Mouse (Mus musculus) hindbrain, postnatal 0 days (tissue): ENCODE measurements at regions not wholly inside any gene's neighbourhood (a gene's known extent, or its start where the extent isn't known, plus 50 kb on each side); places are given as distances from the start of the nearest gene placed in this dataset.

Experiments
- ATAC-seq: fragments of 200-750 bp; cut with Nextera tagmentation; 2 replicates; pipeline ENCODE4 v1.8.0; 2017; ENCODE audit warnings: mild to moderate bottlenecking, moderate TSS enrichment, moderate library complexity
- DNase-seq: peaks from one replicate; pipeline ENCODE4 v3.0.0-alpha.2; 2015; ENCODE audit warnings: low spot score
- H3K27ac ChIP-seq: fragments of 300-500 bp; sonication (generic); 2 replicates; pipeline ENCODE4 v1.5.1; 2014; ENCODE audit warnings: mild to moderate bottlenecking
- H3K27me3 ChIP-seq: fragments of 300-500 bp; sonication (generic); 2 replicates; pipeline ENCODE4 v1.6.1; 2014; ENCODE audit warnings: low read length, mixed read lengths; ENCODE audit not compliant: insufficient read depth
- H3K36me3 ChIP-seq: fragments of 300-500 bp; sonication (generic); 2 replicates; pipeline ENCODE4 v1.6.1; 2014; ENCODE audit warnings: low read length, mixed read lengths; ENCODE audit not compliant: insufficient read depth
- H3K4me1 ChIP-seq: fragments of 300-500 bp; sonication (generic); 2 replicates; pipeline ENCODE4 v1.6.1; 2014; ENCODE audit warnings: antibody characterized with exemption, low read length, mixed read lengths; ENCODE audit not compliant: insufficient read depth
- H3K4me2 ChIP-seq: fragments of 300-500 bp; sonication (generic); 2 replicates; pipeline ENCODE4 v1.6.1; 2014; ENCODE audit warnings: low read depth, mild to moderate bottlenecking, low read length, moderate library complexity, mixed read lengths
- H3K4me3 ChIP-seq: fragments of 300-500 bp; sonication (generic); 2 replicates; pipeline ENCODE4 v1.5.1; 2014; ENCODE audit warnings: low read length
- H3K9ac ChIP-seq: fragments of 300-500 bp; sonication (generic); replicated peaks from 2 replicates; pipeline ENCODE4 v1.6.1; 2014; ENCODE audit warnings: mild to moderate bottlenecking, low read length, moderate library complexity, mixed read lengths
- H3K9me3 ChIP-seq: fragments of 300-500 bp; sonication (generic); 2 replicates; pipeline ENCODE4 v1.6.1; 2016; ENCODE audit warnings: low read length, mixed read lengths
- CTCF ChIP-seq: IDR thresholded peaks from 2 replicates; pipeline ENCODE4 v1.5.1; 2016; ENCODE audit warnings: antibody characterized with exemption, control low read depth, low read depth
- WGBS: fragments of 180-500 bp; shearing (Covaris S2); extraction: QIAGEN DNeasy Blood & Tissue Kit; methylation state at CpG from one replicate; pipeline ENCODE4 v1.1.7; 2014; 5-methylcytosine and 5-hydroxymethylcytosine counted together

DNA sequence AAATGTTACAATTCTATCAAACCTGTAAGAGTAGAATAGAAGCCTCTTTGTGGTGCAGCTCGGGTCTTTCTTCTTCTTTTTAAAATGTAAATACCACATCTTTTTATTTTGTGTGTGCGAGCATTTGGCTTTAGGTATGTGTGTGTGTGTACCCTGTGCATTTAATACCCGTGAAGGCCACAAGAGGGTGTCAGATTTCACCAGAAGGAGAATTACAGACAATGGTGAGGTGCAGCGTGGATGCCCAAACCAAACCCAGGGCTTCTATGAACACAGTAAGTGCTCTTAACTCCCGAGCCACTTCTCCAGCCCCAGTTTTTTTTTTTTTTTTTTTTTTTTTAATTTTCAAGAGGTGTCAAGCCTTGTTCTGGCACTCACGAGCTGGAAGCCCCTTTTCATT is 135.0 kb upstream of the Gm17728 start:
- no peak overlapping the region for H3K27ac ChIP-seq
- H3K36me3 ChIP-seq: no peaks in the 10 kb centered on the region
- no peaks in the 10 kb centered on the region for H3K9me3 ChIP-seq
- H3K4me3 ChIP-seq: no peak overlapping the region
- no peaks in the 10 kb centered on the region for H3K27me3 ChIP-seq
- peak; percentile 36 for DNase-seq
- no peak for ATAC-seq
- no peak overlapping the region for H3K9ac ChIP-seq
- peak; percentile 54 for TF ChIP-seq CTCF
- no peaks in the 10 kb centered on the region; the same call in 1 of the 2 replicates for H3K4me1 ChIP-seq
- 72% methylated on average over 6 of the region's 6 CpGs for WGBS
- H3K4me2 ChIP-seq: no peak overlapping the region

DNA sequence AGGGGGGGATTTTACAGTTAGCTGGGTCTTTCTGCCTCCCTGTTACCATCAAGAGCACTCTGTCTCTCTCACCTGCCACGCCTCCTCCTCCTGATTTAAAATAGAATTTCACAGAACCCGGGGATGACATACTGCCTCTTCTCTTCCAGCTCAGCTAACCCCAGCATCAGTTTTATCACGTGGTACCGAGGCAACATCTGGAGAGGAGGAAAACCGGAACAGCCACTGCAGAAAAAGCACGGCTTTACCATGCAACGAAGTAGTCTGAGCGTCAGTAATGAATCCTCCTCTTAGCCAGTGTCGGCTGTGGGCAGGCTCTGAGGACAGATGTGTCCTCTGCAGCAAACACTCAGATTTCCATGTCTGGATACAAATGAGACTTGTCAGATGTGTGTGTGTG is 134.2 kb upstream of the Gm17728 start:
- ATAC-seq (no peak), DNase-seq (peak; percentile 26)
- Histone ChIP-seq H3K36me3 (no peaks in the 10 kb centered on the region), H3K27me3 (no peaks in the 10 kb centered on the region), H3K9me3 (no peaks in the 10 kb centered on the region), H3K4me1 (no peaks in the 10 kb centered on the region; the same call in 1 of the 2 replicates), H3K4me2 (0 out of 2 replicates have a peak overlapping the region, but pooled peaks have one; percentile 5), H3K4me3 (no peak overlapping the region), H3K9ac (no peak overlapping the region; the same call in 1 of the 2 replicates), H3K27ac (no peak overlapping the region)
- WGBS: 63% methylated on average over 9 of the region's 9 CpGs
- TF ChIP-seq CTCF: no peak

DNA sequence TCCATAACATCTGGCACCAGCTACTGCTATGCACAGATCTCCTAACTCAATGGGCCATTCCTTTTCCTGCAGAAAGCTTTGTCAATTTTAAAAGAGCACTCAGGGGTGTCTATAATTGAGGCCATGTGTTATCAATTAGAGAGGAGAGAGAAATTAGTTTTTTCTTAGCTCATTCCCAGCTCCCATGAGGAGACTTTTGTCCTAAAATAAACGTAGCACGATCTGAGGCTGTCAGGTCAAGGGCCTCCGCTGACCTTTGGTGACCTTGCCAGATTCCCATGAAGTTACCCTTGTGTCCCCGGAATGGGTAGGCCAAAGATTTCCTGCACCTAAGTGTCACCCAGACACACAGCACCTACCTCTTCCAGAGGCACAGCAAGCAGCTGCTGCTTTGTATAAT is 130.3 kb upstream of the Gm17728 start:
- Histone ChIP-seq H3K4me3 (no peak overlapping the region), H3K9me3 (no peaks in the 10 kb centered on the region), H3K4me1 (no peaks in the 10 kb centered on the region; the same call in 1 of the 2 replicates), H3K4me2 (no peak overlapping the region), H3K36me3 (no peaks in the 10 kb centered on the region), H3K27me3 (no peaks in the 10 kb centered on the region), H3K27ac (no peak overlapping the region), H3K9ac (no peak overlapping the region)
- 38% methylated on average over 4 of the region's 4 CpGs for WGBS
- no peak for TF ChIP-seq CTCF
- no peak for ATAC-seq
- no peak for DNase-seq

DNA sequence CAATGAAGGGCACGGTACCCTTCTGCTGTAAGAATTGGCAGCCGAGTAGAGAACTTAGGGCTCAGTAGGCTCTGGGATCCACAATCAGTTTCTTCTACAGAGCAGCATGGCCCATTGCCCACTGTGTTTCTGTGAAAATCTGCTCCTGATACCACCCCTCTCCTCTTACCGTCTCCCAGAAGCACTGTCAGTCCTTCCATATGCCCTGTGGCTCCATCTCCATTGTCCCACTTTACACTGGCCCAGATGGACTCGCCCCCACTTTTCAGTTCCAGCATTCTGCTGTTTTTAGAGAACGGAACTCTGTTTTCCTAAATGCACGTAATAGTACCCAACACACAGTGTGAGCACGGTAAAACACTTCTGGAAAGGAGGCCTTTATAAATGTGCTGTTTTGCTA is 129.6 kb upstream of the Gm17728 start:
- TF ChIP-seq CTCF: no peak
- H3K27me3 ChIP-seq: no peaks in the 10 kb centered on the region
- no peaks in the 10 kb centered on the region; the same call in 1 of the 2 replicates for H3K4me1 ChIP-seq
- H3K27ac ChIP-seq: no peak overlapping the region
- no peaks in the 10 kb centered on the region for H3K36me3 ChIP-seq
- WGBS: 74% methylated on average over 7 of the region's 7 CpGs
- H3K9ac ChIP-seq: no peak overlapping the region
- H3K9me3 ChIP-seq: no peaks in the 10 kb centered on the region
- ATAC-seq: no peak
- no peak overlapping the region for H3K4me3 ChIP-seq
- H3K4me2 ChIP-seq: no peak overlapping the region
- DNase-seq: no peak

DNA sequence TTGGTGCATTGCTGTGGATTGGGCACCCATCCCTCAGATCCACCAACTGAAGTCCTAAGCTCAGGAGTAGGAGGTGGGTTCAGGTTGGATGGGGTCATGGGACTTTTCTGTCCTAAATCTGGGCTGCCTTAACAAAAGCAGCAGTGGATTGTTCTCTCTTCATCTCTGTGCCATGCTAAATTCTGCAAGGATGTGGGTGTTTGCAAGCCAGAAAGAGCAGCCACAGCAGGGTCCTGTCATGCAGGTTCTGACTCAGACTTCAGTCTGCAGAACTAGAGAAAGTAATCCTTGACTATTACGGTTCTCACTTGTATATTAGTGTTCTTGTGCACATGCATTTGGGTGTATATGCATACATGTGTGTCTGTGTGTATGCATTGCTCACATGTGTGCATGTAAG is 125.5 kb upstream of the Gm17728 start:
- no peaks in the 10 kb centered on the region for H3K27me3 ChIP-seq
- no peak overlapping the region for H3K27ac ChIP-seq
- H3K9ac ChIP-seq: no peak overlapping the region
- TF ChIP-seq CTCF: no peak
- H3K4me1 ChIP-seq: peaks cover 3% of the 10 kb centered on the region; the same call in 1 of the 2 replicates
- WGBS: 84% methylated on average over 1 of the region's 1 CpGs
- ATAC-seq: no peak
- no peak overlapping the region for H3K4me3 ChIP-seq
- H3K4me2 ChIP-seq: no peak overlapping the region
- no peaks in the 10 kb centered on the region for H3K36me3 ChIP-seq
- no peak for DNase-seq
- no peaks in the 10 kb centered on the region for H3K9me3 ChIP-seq

DNA sequence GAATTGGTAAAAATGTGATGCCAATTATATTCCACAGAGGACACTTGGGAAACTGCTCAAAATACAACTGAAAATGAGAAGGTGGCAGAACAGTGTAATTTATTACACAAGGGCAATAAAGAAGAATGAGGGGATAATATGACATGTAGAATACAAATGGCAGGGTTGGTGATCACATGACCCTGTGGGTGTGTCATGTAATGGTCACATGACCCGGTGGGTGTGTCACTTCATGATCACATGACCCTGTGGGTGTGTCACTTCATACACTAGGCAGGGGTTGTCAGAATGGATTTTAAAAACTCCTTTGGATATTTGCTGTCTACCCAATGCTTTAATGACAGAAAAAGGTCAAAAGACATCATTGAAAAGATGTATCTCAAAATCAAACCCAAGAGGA is 123.6 kb upstream of the Gm17728 start:
- WGBS: 96% methylated on average over 1 of the region's 1 CpGs
- DNase-seq (no peak), ATAC-seq (no peak)
- no peak for TF ChIP-seq CTCF
- Histone ChIP-seq H3K36me3 (no peaks in the 10 kb centered on the region), H3K27ac (no peak overlapping the region), H3K27me3 (no peaks in the 10 kb centered on the region), H3K4me3 (no peak overlapping the region), H3K4me1 (peaks cover 7% of the 10 kb centered on the region; the same call in 1 of the 2 replicates), H3K4me2 (no peak overlapping the region), H3K9ac (no peak overlapping the region), H3K9me3 (no peaks in the 10 kb centered on the region)

DNA sequence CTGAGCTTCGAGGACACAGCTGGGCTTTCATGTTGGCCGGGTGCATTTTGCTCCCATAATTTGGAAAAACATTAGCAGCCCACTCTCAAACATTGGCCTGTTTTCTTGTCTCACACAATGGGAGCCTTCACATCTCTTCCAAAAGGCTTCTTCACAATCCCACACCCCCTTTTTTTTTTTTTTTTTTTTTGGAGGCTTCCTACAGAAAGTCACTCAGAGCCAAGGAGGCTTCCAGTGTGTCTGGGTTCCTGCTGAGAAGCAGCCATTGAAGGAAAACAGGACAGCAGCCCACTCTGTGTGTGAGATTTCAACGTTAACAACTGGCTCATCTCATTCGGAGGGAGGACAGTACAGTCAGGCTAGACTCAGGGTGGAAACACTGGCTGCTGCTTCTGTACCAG is 120.8 kb upstream of the Gm17728 start:
- Histone ChIP-seq H3K4me3 (no peak overlapping the region), H3K27ac (peak overlapping the region; percentile 68), H3K4me1 (peaks cover 7% of the 10 kb centered on the region; the same call in 1 of the 2 replicates), H3K27me3 (no peaks in the 10 kb centered on the region), H3K9ac (no peak overlapping the region), H3K9me3 (no peaks in the 10 kb centered on the region), H3K36me3 (no peaks in the 10 kb centered on the region), H3K4me2 (no peak overlapping the region)
- WGBS: 14% methylated on average over 4 of the region's 4 CpGs
- DNase-seq (peak; percentile 71), ATAC-seq (peak; percentile 86)
- TF ChIP-seq CTCF: no peak
